8 mouse cellular contexts compared by ENCODE assay signal in genomic region chr11:75732434-75733226, GRCm38 (mm10). TPM values are rescaled to one million over a fixed set of nuclear protein-coding genes. Genes with fewer than 3 reads are reported as not detected.
A peak's percentile ranks its signal among the peaks of the same experiment; 100 is the strongest.
DNase-seq lines count a peak whose midpoint lies in the region; ATAC-seq and TF ChIP-seq lines count a peak whose summit lies in the region.

TSS of gene Ywhae (plus strand) at chr11:75732869.

- no peak for TF ChIP-seq POLR2A in bone marrow macrophage, adult 2 months (IDR thresholded peaks at IDR 0.05; ENCODE audit: borderline replicate concordance, low read depth, low read length)
- TF ChIP-seq POLR2A in embryonic fibroblast, embryonic 13.5 days (IDR thresholded peaks at IDR 0.05; ENCODE audit: low read depth, low read length), result peak; percentile 88

- peak within 1 kb of the TSS; percentile 96 for H3K27ac ChIP-seq in bone marrow macrophage, adult 2 months (ENCODE audit: insufficient read depth, low read depth, low read length)
- peak within 1 kb of the TSS; percentile 70 for H3K27ac ChIP-seq in embryonic fibroblast, embryonic 13.5 days (ENCODE audit: insufficient read depth, low read length)
- H3K27ac ChIP-seq in heart, embryonic 10.5 days, result peak within 1 kb of the TSS; percentile 100
- H3K27ac ChIP-seq in kidney, embryonic 15.5 days, result peak within 1 kb of the TSS; percentile 98

- peak within 1 kb of the TSS; percentile 99 for H3K9ac ChIP-seq in kidney, embryonic 15.5 days

- TF ChIP-seq CTCF in bone marrow macrophage, adult 2 months (IDR thresholded peaks at IDR 0.05; ENCODE audit: low read depth, low read length), result no peak
- TF ChIP-seq CTCF in embryonic fibroblast, embryonic 13.5 days (IDR thresholded peaks at IDR 0.05; ENCODE audit: borderline replicate concordance, insufficient read depth, low read length), result no peak

- H3K9me3 ChIP-seq in heart, embryonic 10.5 days, result no peaks in the 10 kb centered on the region
- no peaks in the 10 kb centered on the region for H3K9me3 ChIP-seq in kidney, embryonic 15.5 days (replicated peaks)

- no peaks in the 10 kb centered on the region for H3K27me3 ChIP-seq in heart, embryonic 10.5 days (ENCODE audit: insufficient read depth, poor library complexity, severe bottlenecking)
- no peaks in the 10 kb centered on the region for H3K27me3 ChIP-seq in kidney, embryonic 15.5 days
- H3K27me3 ChIP-seq in splenic B cell, adult 2 months (ENCODE audit: control insufficient read depth, insufficient read depth, low read length, poor library complexity, severe bottlenecking), result no peaks in the 10 kb centered on the region

- H3K4me1 ChIP-seq in bone marrow macrophage, adult 2 months (ENCODE audit: control insufficient read depth, insufficient read depth, low read length), result peaks cover 13% of the 10 kb centered on the region
- peaks cover 14% of the 10 kb centered on the region for H3K4me1 ChIP-seq in embryonic fibroblast, embryonic 13.5 days (ENCODE audit: control insufficient read depth, insufficient read depth, low read length)
- peaks cover 45% of the 10 kb centered on the region for H3K4me1 ChIP-seq in heart, embryonic 10.5 days
- peaks cover 40% of the 10 kb centered on the region for H3K4me1 ChIP-seq in kidney, embryonic 15.5 days

- under 1% methylated on average over 76 of the region's 76 CpGs for WGBS in heart, embryonic 10.5 days
- under 1% methylated on average over 74 of the region's 76 CpGs for WGBS in kidney, embryonic 15.5 days

- H3K4me3 ChIP-seq in bone marrow macrophage, adult 2 months (ENCODE audit: insufficient read depth, low read length), result peak within 1 kb of the TSS; percentile 69
- peak within 1 kb of the TSS; percentile 81 for H3K4me3 ChIP-seq in embryonic fibroblast, embryonic 13.5 days (ENCODE audit: insufficient read depth, low read length)
- peak within 1 kb of the TSS; percentile 98 for H3K4me3 ChIP-seq in heart, embryonic 10.5 days
- H3K4me3 ChIP-seq in kidney, embryonic 15.5 days (replicated peaks), result peak within 1 kb of the TSS; percentile 93

- H3K4me2 ChIP-seq in kidney, embryonic 15.5 days, result peak within 1 kb of the TSS; percentile 82

- DNase-seq in A20 (ENCODE audit: low read depth, low spot score), result peak; percentile 96
- peak; percentile 98 for DNase-seq in heart, embryonic 10.5 days (ENCODE audit: low spot score)
- DNase-seq in liver, result peak; percentile 96
- DNase-seq in splenic B cell, adult 2 months (ENCODE audit: low read depth, low spot score), result peak; percentile 89

- peak; percentile 95 for ATAC-seq in kidney, embryonic 15.5 days (replicated peaks; ENCODE audit: low FRiP score)
- peak; percentile 76 for ATAC-seq in monocyte, adult 5-6 weeks (replicated peaks; ENCODE audit: insufficient number of reproducible peaks, low FRiP score, low TSS enrichment, poor library complexity, severe bottlenecking)

- peaks cover under 1% of the 10 kb centered on the region; the same call in 1 of the 2 replicates for H3K36me3 ChIP-seq in heart, embryonic 10.5 days
- H3K36me3 ChIP-seq in kidney, embryonic 15.5 days, result 0 out of 2 replicates have a peak, but pooled peaks cover 4% of the 10 kb centered on the region
- peaks cover 2% of the 10 kb centered on the region; the same call in 1 of the 2 replicates for H3K36me3 ChIP-seq in splenic B cell, adult 2 months (ENCODE audit: control insufficient read depth, insufficient read depth, low read length, poor library complexity, severe bottlenecking)

RNA-seq across cellular contexts. Expression of gene Ywhae, which starts in this region (rescaled TPM):
- polyA plus RNA-seq in bone marrow macrophage, adult 2 months (2012; ENCODE audit: insufficient read depth, insufficient read length, missing spikeins), result 337 and 382 TPM in 2 replicates
- 662 and 701 TPM in 2 replicates for polyA plus RNA-seq in embryonic fibroblast, embryonic 13.5 days (2011; ENCODE audit: insufficient read length, low read depth, missing spikeins)
- polyA plus RNA-seq in heart, embryonic 10.5 days (2016; fragmentation: Nextera tagmentation; extraction: Ambion mirVana), result 870 and 941 TPM in 2 replicates
- 963 and 1,014 TPM in 2 replicates for polyA plus RNA-seq in kidney, embryonic 15.5 days (2015; fragmentation: Nextera tagmentation; extraction: Ambion mirVana)
- 136 to 226 TPM (median 205 TPM) in 3 replicates for total RNA-seq in monocyte, adult 5-6 weeks (2017)

Comparison
In these comparisons a context has a peak if more than half of its experiments do, and no peak if none do; other contexts are left out.
1. Peak in every context shown above with its lines: DNase-seq, ATAC-seq, H3K4me3 ChIP-seq and H3K27ac ChIP-seq.